Mouse (Mus musculus) T-helper 2 cell (primary cell): ENCODE data around the gene Ctnna3.

Experiments
- in situ Hi-C: fragments of 300-600 bp; cut with MboI, MseI; formaldehyde crosslinking; loops from one replicate; pipeline ENCODE4 v1.15.1; 2025; ENCODE audit warnings: high pct_unique_total_duplicates

Gene Ctnna3

GRCm38 (mm10) chr10:64049946-64050345 is 620.0 kb downstream of the Ctnna3 start:
- in situ Hi-C loops = loop anchor here (25.0 kb wide), 1 partner anchor 2013 kb away; no protein-coding TSS in a partner anchor

GRCm38 (mm10) chr10:64063704-64064103 is 633.8 kb downstream of the Ctnna3 start:
- in situ Hi-C loops = no loop called here

- in situ Hi-C loops = no loop called here
Observed at GRCm38 (mm10) chr10:64075944-64076343, 646.0 kb downstream of the Ctnna3 start.

- in situ Hi-C loops = no loop called here
Observed at GRCm38 (mm10) chr10:64076410-64077052, 646.6 kb downstream of the Ctnna3 start.

- in situ Hi-C loops = no loop called here
Observed at GRCm38 (mm10) chr10:64082345-64082744, 652.4 kb downstream of the Ctnna3 start.

GRCm38 (mm10) chr10:64083813-64084212 is 653.9 kb downstream of the Ctnna3 start:
- in situ Hi-C loops = no loop called here

GRCm38 (mm10) chr10:64084465-64084864 is 654.6 kb downstream of the Ctnna3 start:
- in situ Hi-C loops = no loop called here

GRCm38 (mm10) chr10:64086183-64086566 is 656.3 kb downstream of the Ctnna3 start:
- in situ Hi-C loops = no loop called here

- in situ Hi-C loops = no loop called here
Observed at GRCm38 (mm10) chr10:64086567-64087391, 656.9 kb downstream of the Ctnna3 start.

GRCm38 (mm10) chr10:64087521-64087920 is 657.6 kb downstream of the Ctnna3 start:
- in situ Hi-C loops = no loop called here

GRCm38 (mm10) chr10:64087936-64088773 is 658.3 kb downstream of the Ctnna3 start:
- in situ Hi-C loops = no loop called here

GRCm38 (mm10) chr10:64088774-64089460 is 659.0 kb downstream of the Ctnna3 start:
- in situ Hi-C loops = no loop called here

- in situ Hi-C loops = loop anchor here (10.0 kb wide), 1 partner anchor 395 kb away; no protein-coding TSS in a partner anchor
Observed at GRCm38 (mm10) chr10:64089680-64090460, 660.0 kb downstream of the Ctnna3 start, which contains the start of gene Lrrtm3. TSS of gene Lrrtm3 (minus strand) at chr10:64090277.

GRCm38 (mm10) chr10:64096532-64096931 is 666.6 kb downstream of the Ctnna3 start:
- in situ Hi-C loops = loop anchor here (10.0 kb wide), 1 partner anchor 402 kb away; no protein-coding TSS in a partner anchor

- in situ Hi-C loops = no loop called here
Observed at GRCm38 (mm10) chr10:64115246-64115645, 685.3 kb downstream of the Ctnna3 start.

- in situ Hi-C loops = no loop called here
Observed at GRCm38 (mm10) chr10:64118833-64119232, 688.9 kb downstream of the Ctnna3 start.

GRCm38 (mm10) chr10:64130397-64131150 is 700.7 kb downstream of the Ctnna3 start:
- in situ Hi-C loops = no loop called here

GRCm38 (mm10) chr10:64133461-64133860 is 703.6 kb downstream of the Ctnna3 start:
- in situ Hi-C loops = no loop called here

GRCm38 (mm10) chr10:64135481-64135880 is 705.6 kb downstream of the Ctnna3 start:
- in situ Hi-C loops = no loop called here

- in situ Hi-C loops = no loop called here
Observed at GRCm38 (mm10) chr10:64146511-64146910, 716.6 kb downstream of the Ctnna3 start.
